Mouse (Mus musculus) liver, embryonic 16.5 days (tissue): ENCODE measurements around the gene Med31. TPM values are rescaled to one million over a fixed set of nuclear protein-coding genes. Genes with fewer than 3 reads are reported as not detected.

ENCODE experiments used
- ATAC-seq: fragments of 200-750 bp; cut with Nextera tagmentation; 2 replicates; pipeline ENCODE4 v1.8.0; 2017; ENCODE audit warnings: low read depth, mild to moderate bottlenecking, moderate number of reproducible peaks, moderate library complexity
- H3K27ac ChIP-seq: fragments of 300-500 bp; sonication (generic); 2 replicates; pipeline ENCODE4 v1.5.1; 2014; ENCODE audit warnings: mild to moderate bottlenecking, low read length
- H3K27me3 ChIP-seq: fragments of 300-500 bp; sonication (generic); 2 replicates; pipeline ENCODE4 v1.6.1; 2014; ENCODE audit warnings: low read depth, low read length, mixed read lengths; ENCODE audit not compliant: control insufficient read depth, insufficient read depth
- H3K36me3 ChIP-seq: fragments of 300-500 bp; sonication (generic); 2 replicates; pipeline ENCODE4 v1.6.1; 2014; ENCODE audit warnings: mild to moderate bottlenecking; ENCODE audit not compliant: control insufficient read depth, insufficient read depth
- H3K4me1 ChIP-seq: fragments of 300-500 bp; sonication (generic); 2 replicates; pipeline ENCODE4 v1.6.1; 2014; ENCODE audit warnings: low read depth, low read length, mixed read lengths; ENCODE audit not compliant: control insufficient read depth
- H3K4me2 ChIP-seq: fragments of 300-500 bp; sonication (generic); 2 replicates; pipeline ENCODE4 v1.6.1; 2014; ENCODE audit warnings: low read depth, low read length, mixed read lengths
- H3K4me3 ChIP-seq: fragments of 300-500 bp; sonication (generic); 2 replicates; pipeline ENCODE4 v1.5.1; 2014; ENCODE audit warnings: low read depth, mild to moderate bottlenecking, low read length
- H3K9ac ChIP-seq: fragments of 300-500 bp; sonication (generic); 2 replicates; pipeline ENCODE4 v1.6.1; 2014; ENCODE audit warnings: low read depth, low read length
- H3K9me3 ChIP-seq: fragments of 300-500 bp; sonication (generic); replicated peaks from 2 replicates; pipeline ENCODE4 v1.6.1; 2016; ENCODE audit warnings: low read length; ENCODE audit not compliant: control insufficient read depth
- WGBS: fragments of 180-500 bp; shearing (Covaris S2); extraction: QIAGEN DNeasy Blood & Tissue Kit; methylation state at CpG from one replicate; pipeline ENCODE4 v1.1.7; 2014; ENCODE audit not compliant: insufficient replicate concordance; 5-methylcytosine and 5-hydroxymethylcytosine counted together
- polyA plus RNA-seq: library from polyadenylated mRNA; unstranded; fragments of >200 nt; fragmentation: Nextera tagmentation; extraction: Ambion mirVana; gene quantifications from 2 replicates; pipeline ENCODE4 v1.2.1, GENCODE M21; 2015

The Med31 gene
- 10.6 and 11.1 TPM in 2 replicates for polyA plus RNA-seq

- H3K27me3 ChIP-seq, result no peaks in the 10 kb centered on the region
- H3K9me3 ChIP-seq, result no peaks in the 10 kb centered on the region
- H3K4me3 ChIP-seq, result peak within 1 kb of the TSS; percentile 91
- H3K4me1 ChIP-seq, result peaks cover 8% of the 10 kb centered on the region
- H3K9ac ChIP-seq, result peak within 1 kb of the TSS; percentile 76
- peak; percentile 68 for ATAC-seq
- WGBS, result 2% methylated on average over 29 of the region's 29 CpGs
- H3K27ac ChIP-seq, result peak within 1 kb of the TSS; percentile 71
- H3K4me2 ChIP-seq, result peak within 1 kb of the TSS; percentile 100
- 0 out of 2 replicates have a peak, but pooled peaks cover 5% of the 10 kb centered on the region for H3K36me3 ChIP-seq
These were observed at the start of gene Med31 for GRCm38 (mm10) chr11:72215410-72215797. Med31 (minus strand) TSS chr11:72215592.

- Histone ChIP-seq H3K4me2 (no peak overlapping the region), H3K36me3 (no peaks in the 10 kb centered on the region), H3K4me3 (no peak overlapping the region), H3K9ac (no peak overlapping the region), H3K4me1 (no peaks in the 10 kb centered on the region), H3K9me3 (no peaks in the 10 kb centered on the region), H3K27ac (no peak overlapping the region), H3K27me3 (no peaks in the 10 kb centered on the region)
- 39% methylated on average over 2 of the region's 2 CpGs for WGBS
- ATAC-seq, result no peak
These were observed 41.0 kb upstream of the Med31 start for GRCm38 (mm10) chr11:72256441-72256840.

- Histone ChIP-seq H3K4me1 (no peaks in the 10 kb centered on the region), H3K4me3 (no peak overlapping the region), H3K27me3 (peaks cover under 1% of the 10 kb centered on the region; the same call in 1 of the 2 replicates), H3K9me3 (no peaks in the 10 kb centered on the region), H3K36me3 (no peaks in the 10 kb centered on the region), H3K9ac (no peak overlapping the region), H3K4me2 (no peak overlapping the region), H3K27ac (no peak overlapping the region)
- 81% methylated on average over 4 of the region's 4 CpGs for WGBS
- ATAC-seq, result no peak
These were observed 40.2 kb upstream of the Med31 start for GRCm38 (mm10) chr11:72255629-72256028.

- WGBS, result 65% methylated on average over 8 of the region's 8 CpGs
- Histone ChIP-seq H3K4me1 (no peaks in the 10 kb centered on the region), H3K27ac (no peak overlapping the region), H3K9ac (no peak overlapping the region), H3K36me3 (no peaks in the 10 kb centered on the region), H3K27me3 (no peaks in the 10 kb centered on the region), H3K4me2 (no peak overlapping the region), H3K4me3 (no peak overlapping the region), H3K9me3 (no peaks in the 10 kb centered on the region)
- no peak for ATAC-seq
These were observed 29.9 kb upstream of the Med31 start for GRCm38 (mm10) chr11:72245196-72245753.

GRCm38 (mm10) chr11:72240062-72240860 lies 24.9 kb upstream of the Med31 start:
- ATAC-seq, result no peak
- no peaks in the 10 kb centered on the region for H3K36me3 ChIP-seq
- H3K4me2 ChIP-seq, result no peak overlapping the region
- no peaks in the 10 kb centered on the region for H3K27me3 ChIP-seq
- H3K9me3 ChIP-seq, result no peaks in the 10 kb centered on the region
- WGBS, result 47% methylated on average over 4 of the region's 4 CpGs
- H3K27ac ChIP-seq, result no peak overlapping the region
- no peak overlapping the region for H3K9ac ChIP-seq
- H3K4me3 ChIP-seq, result no peak overlapping the region
- no peaks in the 10 kb centered on the region for H3K4me1 ChIP-seq

- H3K36me3 ChIP-seq, result no peaks in the 10 kb centered on the region
- H3K4me1 ChIP-seq, result no peaks in the 10 kb centered on the region
- ATAC-seq, result no peak
- no peaks in the 10 kb centered on the region for H3K27me3 ChIP-seq
- H3K4me2 ChIP-seq, result no peak overlapping the region
- no peak overlapping the region for H3K27ac ChIP-seq
- H3K4me3 ChIP-seq, result no peak overlapping the region
- no peaks in the 10 kb centered on the region for H3K9me3 ChIP-seq
- no peak overlapping the region for H3K9ac ChIP-seq
- WGBS, result 58% methylated on average over 5 of the region's 5 CpGs
These were observed 18.6 kb upstream of the Med31 start for GRCm38 (mm10) chr11:72234013-72234412.

- H3K9ac ChIP-seq, result no peak overlapping the region
- no peaks in the 10 kb centered on the region for H3K4me1 ChIP-seq
- no peaks in the 10 kb centered on the region for H3K9me3 ChIP-seq
- H3K4me2 ChIP-seq, result no peak overlapping the region
- H3K27ac ChIP-seq, result no peak overlapping the region
- H3K36me3 ChIP-seq, result no peaks in the 10 kb centered on the region
- no peaks in the 10 kb centered on the region; the same call in 1 of the 2 replicates for H3K27me3 ChIP-seq
- 47% methylated on average over 1 of the region's 1 CpGs for WGBS
- no peak for ATAC-seq
- no peak overlapping the region for H3K4me3 ChIP-seq
These were observed 17.6 kb upstream of the Med31 start for GRCm38 (mm10) chr11:72232991-72233390.

- WGBS, result 63% methylated on average over 7 of the region's 7 CpGs
- no peak overlapping the region for H3K27ac ChIP-seq
These were observed 16.7 kb upstream of the Med31 start for GRCm38 (mm10) chr11:72232068-72232467.

GRCm38 (mm10) chr11:72228513-72228912 lies 13.1 kb upstream of the Med31 start:
- Histone ChIP-seq H3K27ac (no peak overlapping the region), H3K27me3 (no peaks in the 10 kb centered on the region; the same call in 1 of the 2 replicates), H3K9me3 (no peaks in the 10 kb centered on the region), H3K4me3 (no peak overlapping the region), H3K36me3 (no peaks in the 10 kb centered on the region), H3K4me2 (no peak overlapping the region), H3K4me1 (no peaks in the 10 kb centered on the region), H3K9ac (no peak overlapping the region)
- WGBS, result 72% methylated on average over 4 of the region's 4 CpGs
- no peak for ATAC-seq

More at GRCm38 (mm10) chr11:72232068-72232467, 16.7 kb upstream of the Med31 start:
- Histone ChIP-seq H3K9ac (no peak overlapping the region), H3K4me3 (no peak overlapping the region), H3K27me3 (no peaks in the 10 kb centered on the region; the same call in 1 of the 2 replicates), H3K36me3 (no peaks in the 10 kb centered on the region), H3K9me3 (no peaks in the 10 kb centered on the region), H3K4me1 (no peaks in the 10 kb centered on the region), H3K4me2 (no peak overlapping the region)
- no peak for ATAC-seq
